Mouse (Mus musculus) stomach, adult 2 months (tissue): ENCODE results near the gene Tspoap1. TPM values are rescaled to one million over a fixed set of nuclear protein-coding genes. Genes with fewer than 3 reads are reported as not detected.

Source experiments
- polyA plus RNA-seq: library from polyadenylated mRNA; depleted of rRNA; stranded (reverse); fragments of >200 nt; gene quantifications from 2 replicates; pipeline ENCODE4 v1.2.3, GENCODE M21; 2012; rRNA removed

Gene Tspoap1
- 0.88 and 1.2 TPM in 2 replicates for polyA plus RNA-seq

GRCm38 (mm10) chr11:87760301-87761081 is at the start of gene Tspoap1:
Gene Tspoap1 (plus strand): TSS chr11:87760541.

GRCm38 (mm10) chr11:87737175-87737740 is 23.1 kb upstream of the Tspoap1 start, which contains the start of gene Supt4a:
Gene Supt4a (plus strand): TSS chr11:87737552.

GRCm38 (mm10) chr11:87793460-87793859 is 33.1 kb downstream of the Tspoap1 start, which contains the start of gene Mpo:
Gene Mpo (plus strand): TSS chr11:87793581.

GRCm38 (mm10) chr11:87828239-87828900 is 68.0 kb downstream of the Tspoap1 start, which contains the start of gene Lpo:
Gene Lpo (minus strand): TSS chr11:87828289.

Other genes with a start within 250 kb of the Tspoap1 start
- not detected in 2 replicates for gene Gm11492, start 193.9 kb upstream of the Tspoap1 start, polyA plus RNA-seq
- 2.9 and 3.1 TPM in 2 replicates for gene Sept4, start 191.6 kb upstream of the Tspoap1 start, polyA plus RNA-seq
- 12.9 and 13.4 TPM in 2 replicates for gene Mtmr4, start 168.4 kb upstream of the Tspoap1 start, polyA plus RNA-seq
- 0.04 TPM in 1 of 2 replicates, not detected in the other for gene Hsf5, start 143.4 kb upstream of the Tspoap1 start, polyA plus RNA-seq
- gene Rnf43, start 97.8 kb upstream of the Tspoap1 start, polyA plus RNA-seq = 9.4 and 10.8 TPM in 2 replicates
- gene Supt4a, start 23.0 kb upstream of the Tspoap1 start, polyA plus RNA-seq = 12.7 and 14.1 TPM in 2 replicates
- 0.12 TPM in 1 of 2 replicates, not detected in the other for gene Mpo, start 33.0 kb downstream of the Tspoap1 start, polyA plus RNA-seq
- 0.03 and 0.10 TPM in 2 replicates for gene Lpo, start 67.7 kb downstream of the Tspoap1 start, polyA plus RNA-seq
- gene Mks1, start 92.7 kb downstream of the Tspoap1 start, polyA plus RNA-seq = 3.6 and 4.6 TPM in 2 replicates
- not detected in 2 replicates for gene Epx, start 115.0 kb downstream of the Tspoap1 start, polyA plus RNA-seq
- gene Olfr462, start 131.7 kb downstream of the Tspoap1 start, polyA plus RNA-seq = not detected in 2 replicates
- gene Olfr463, start 136.8 kb downstream of the Tspoap1 start, polyA plus RNA-seq = not detected in 2 replicates
- not detected in 2 replicates for gene Olfr464, start 160.4 kb downstream of the Tspoap1 start, polyA plus RNA-seq
- 36.3 and 56.7 TPM in 2 replicates for gene Dynll2, start 227.0 kb downstream of the Tspoap1 start, polyA plus RNA-seq